Mouse (Mus musculus) heart, postnatal 10 days (tissue): ENCODE results near the gene Sdc1. TPM values are rescaled to one million over a fixed set of nuclear protein-coding genes. Genes with fewer than 3 reads are reported as not detected.

ENCODE experiments used
- DNase-seq, 2 experiments: peaks; one replicate each; pipeline ENCODE4 v3.0.0; 2021
- intact Hi-C: fragments of 180-260 bp; cut with DNase I; formaldehyde crosslinking; loops from one replicate; pipeline ENCODE4 v1.15.1; 2025
- total RNA-seq, 2 experiments: library from RNA; stranded (reverse); gene quantifications; 2 replicates each; pipeline ENCODE4 v1.2.3; 2021

Gene Sdc1
- total RNA-seq: 10 to 100 TPM; 19.2 to 21.0 TPM

DNA sequence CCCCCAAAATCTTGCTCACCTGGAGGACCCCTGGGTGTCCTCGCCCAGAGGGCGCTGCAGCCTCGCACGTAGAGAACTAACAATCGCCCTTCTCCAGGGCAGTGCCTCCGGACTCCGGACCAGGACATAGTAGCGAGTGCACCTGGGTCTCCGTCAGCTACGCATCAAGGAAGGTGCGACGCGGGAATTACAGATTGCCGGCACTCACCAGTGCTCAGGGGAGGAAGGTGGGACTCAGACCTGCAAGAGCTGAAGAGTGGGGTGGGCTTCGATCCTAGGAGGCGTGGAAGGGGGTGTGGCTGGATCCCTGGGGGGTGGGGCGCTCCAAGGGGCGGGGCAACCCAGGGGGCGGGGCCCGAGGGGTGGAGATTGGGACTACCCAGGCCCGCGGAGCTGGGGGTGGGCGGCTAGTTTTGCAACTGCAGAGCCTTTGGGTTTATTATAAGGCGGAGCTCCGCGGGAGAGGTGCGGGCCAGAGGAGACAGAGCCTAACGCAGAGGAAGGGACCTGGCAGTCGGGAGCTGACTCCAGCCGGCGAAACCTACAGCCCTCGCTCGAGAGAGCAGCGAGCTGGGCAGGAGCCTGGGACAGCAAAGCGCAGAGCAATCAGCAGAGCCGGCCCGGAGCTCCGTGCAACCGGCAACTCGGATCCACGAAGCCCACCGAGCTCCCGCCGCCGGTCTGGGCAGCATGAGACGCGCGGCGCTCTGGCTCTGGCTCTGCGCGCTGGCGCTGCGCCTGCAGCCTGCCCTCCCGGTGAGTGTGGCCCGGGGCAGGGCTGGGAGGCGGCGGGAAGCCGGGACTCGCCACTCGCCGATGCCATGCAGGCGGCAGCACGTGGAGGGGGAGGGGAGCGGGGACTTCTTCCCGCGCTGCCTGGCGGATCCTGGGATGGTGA, at the start of gene Sdc1:
Sdc1 (plus strand) TSS at position 378 of the 898 bp plus-strand sequence.
- peak; percentile 72 to 78 for DNase-seq
- intact Hi-C loops: loop anchor here (2.0 to 5.0 kb wide), 2 partner anchors 86 to 110 kb away; no protein-coding TSS in a partner anchor

DNA sequence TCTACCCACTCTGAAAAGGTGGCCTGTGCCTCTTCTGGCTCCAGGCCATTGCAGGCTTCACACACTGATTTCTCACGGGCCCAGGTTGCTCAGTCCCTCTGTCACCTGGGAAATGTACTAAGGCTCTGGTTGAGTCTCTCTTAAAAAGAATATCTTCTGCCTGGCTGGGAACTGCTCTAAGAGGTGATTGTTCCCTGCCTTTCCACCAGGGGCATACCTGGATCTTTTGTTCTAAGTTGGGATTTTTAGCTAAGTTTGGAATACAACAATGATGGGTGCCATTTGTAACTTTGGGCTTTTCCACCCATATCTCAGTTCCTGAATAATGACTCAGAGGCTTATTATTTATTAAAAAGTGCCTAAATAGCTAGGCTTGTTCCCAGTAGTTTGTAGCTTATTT, 44.2 kb upstream of the Sdc1 start:
- intact Hi-C loops: no loop called here

DNA sequence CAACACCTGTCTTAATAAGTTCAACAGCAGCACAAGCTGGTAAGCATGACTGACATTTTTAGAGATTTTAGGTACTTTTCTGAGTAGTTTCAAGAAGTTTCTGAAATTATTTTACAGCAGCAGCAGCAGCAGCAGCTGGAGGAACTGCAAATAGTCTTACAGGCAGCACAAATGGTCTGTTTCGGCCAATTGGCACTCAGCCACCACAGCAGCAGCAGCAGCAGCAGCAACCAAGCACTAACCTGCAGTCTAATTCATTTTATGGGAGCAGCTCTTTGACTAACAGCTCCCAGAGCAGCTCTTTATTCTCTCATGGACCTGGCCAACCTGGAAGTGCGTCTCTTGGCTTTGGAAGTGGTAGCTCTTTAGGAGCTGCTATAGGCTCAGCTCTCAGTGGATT, 42.4 kb upstream of the Sdc1 start:
- DNase-seq: peak; percentile 41 to 43
- intact Hi-C loops: no loop called here

More for the DNA sequence above, 44.2 kb upstream of the Sdc1 start:
- no peak for DNase-seq

DNA sequence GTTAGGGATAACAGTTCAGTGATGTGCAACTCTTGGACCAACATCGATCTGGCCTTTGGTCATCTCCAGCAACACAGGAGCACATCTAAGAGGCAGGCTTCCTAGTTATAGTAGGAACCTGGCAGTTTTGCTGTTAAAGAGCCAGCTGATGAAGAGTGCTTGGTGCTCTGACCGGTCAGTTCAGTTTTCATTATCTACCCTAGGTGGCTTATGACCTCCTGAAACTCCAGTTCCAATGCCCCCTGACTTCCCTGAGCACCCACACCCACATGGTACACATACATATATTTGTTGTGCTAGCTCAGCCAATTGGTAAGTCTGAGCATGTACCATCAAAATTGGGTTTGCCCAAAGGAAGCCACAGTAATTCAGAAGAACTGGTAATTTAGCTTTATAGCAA, 17.5 kb upstream of the Sdc1 start:
- DNase-seq: no peak
- intact Hi-C loops: no loop called here

DNA sequence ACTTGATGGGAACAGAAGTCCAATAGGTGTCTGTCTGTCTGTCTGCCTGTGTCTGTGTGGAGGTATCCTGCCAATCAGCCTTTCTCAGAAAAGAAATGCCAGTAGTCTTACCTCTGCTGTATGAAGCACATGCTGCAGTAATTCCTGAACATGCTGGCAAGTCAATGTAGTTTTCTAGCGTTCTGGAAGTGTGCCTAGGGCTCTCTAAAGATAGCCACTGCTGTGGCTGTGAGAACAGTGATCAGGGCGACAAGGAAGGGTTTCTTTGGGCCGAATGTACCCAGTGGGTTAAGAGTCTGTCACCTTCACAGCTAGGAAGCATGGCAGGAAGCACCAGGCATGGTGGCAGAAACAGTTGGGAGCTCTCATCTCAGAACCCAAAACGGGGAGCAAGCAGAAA, 17.0 kb upstream of the Sdc1 start:
- peak; percentile 64 to 70 for DNase-seq
- intact Hi-C loops: no loop called here

DNA sequence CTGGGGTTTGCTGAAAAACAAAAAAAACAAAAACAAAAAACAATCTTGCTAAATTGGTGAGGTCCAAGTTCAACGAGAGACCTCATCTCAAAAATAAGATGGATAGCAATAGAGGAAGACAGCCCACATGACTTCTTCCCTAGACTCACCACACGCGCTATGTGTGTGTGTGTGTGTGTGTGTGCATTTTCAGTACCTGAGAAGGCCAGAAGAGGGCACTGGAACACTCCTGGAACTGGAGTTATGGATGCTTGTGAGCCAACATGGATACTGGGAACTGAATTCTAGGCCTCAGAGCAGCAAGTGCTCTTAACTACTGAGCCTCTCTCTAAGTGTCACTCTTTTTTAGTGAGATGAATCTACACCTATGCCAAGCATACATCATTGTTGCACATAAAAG, 13.1 kb upstream of the Sdc1 start:
- no peak for DNase-seq
- intact Hi-C loops: no loop called here

DNA sequence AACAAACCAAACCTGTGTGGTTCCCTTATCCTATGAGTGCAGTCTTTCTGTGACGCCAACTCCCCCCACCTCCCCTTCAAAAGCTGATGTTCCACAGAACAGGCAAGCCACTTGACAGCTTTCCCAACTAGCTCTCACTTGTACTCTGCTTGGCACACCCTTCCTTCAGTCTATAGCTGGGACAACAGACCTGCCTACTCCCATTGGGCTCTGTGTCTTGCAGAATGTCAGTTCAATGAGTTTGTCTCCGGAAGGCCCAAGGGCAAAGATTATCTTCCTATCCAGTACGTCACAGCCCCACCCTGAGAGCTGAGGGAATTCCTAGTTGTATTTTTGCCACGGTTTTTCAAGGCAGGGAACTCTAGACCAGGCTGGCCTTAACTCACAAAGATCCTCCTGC, 12.0 kb upstream of the Sdc1 start:
- intact Hi-C loops: no loop called here
- DNase-seq: no peak

DNA sequence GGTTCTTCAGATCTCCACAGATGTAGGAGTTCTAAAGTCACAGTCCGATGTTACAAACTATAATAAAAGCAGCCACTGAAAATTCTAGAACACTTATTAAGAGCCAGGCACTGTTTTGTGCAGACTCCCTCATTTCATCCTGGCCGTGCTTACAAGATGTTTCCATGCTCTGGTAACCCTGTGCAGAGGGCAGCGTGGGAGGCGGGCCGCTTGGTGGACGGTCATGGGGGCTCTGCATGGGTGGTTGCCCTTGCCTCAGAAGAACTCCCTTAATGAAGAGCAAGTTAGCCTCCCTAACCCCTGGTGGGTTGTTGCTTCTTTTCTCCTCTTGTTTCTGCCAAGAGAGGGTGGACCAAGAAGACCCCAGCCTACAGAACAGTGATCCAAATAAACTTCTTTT, 11.3 kb upstream of the Sdc1 start:
- intact Hi-C loops: loop anchor here (5.0 kb wide), 1 partner anchor 243 kb away; no protein-coding TSS in a partner anchor
- DNase-seq: no peak

DNA sequence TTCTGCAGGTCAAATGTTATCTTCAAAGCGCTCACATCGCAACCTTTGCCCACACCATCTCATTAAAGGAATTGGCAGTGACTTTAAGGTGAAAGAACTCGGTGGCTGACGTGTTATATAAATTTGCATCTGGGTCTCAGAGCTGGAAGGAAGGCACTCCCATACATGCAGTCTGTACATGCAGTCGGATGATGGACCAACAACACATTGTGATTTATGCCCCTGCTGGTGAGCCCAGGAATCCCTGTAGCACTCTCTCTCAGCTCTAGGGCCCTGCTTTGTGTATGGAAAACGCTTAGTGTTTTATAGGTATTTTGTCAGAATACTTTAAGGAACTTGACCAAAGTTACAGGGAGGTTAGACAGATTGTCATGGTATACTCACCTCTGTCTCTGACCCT, 10.6 kb upstream of the Sdc1 start:
- DNase-seq: no peak
- intact Hi-C loops: loop anchor here (5.0 kb wide), 1 partner anchor 242 kb away; no protein-coding TSS in a partner anchor

DNA sequence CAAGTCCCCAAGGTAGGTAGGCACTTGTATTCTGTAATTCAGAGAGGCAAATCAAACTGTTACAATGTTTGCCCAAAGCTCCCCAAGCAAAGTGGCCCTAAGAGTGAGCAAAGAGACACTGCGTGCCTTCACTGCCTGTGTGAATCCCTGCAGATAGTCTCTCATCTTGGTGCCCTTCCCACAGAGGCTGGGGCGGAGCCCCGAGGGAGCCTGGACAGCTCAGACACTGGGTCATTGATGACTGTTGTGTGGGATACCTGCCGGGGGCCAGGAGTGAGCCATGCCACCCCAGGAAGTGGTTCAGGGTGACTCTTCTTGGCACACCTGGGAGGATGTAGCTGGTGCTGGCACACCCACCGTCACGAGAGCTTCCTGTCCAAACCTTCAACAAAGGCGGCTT, 10.1 kb upstream of the Sdc1 start:
- intact Hi-C loops: loop anchor here (5.0 kb wide), 1 partner anchor 241 kb away; no protein-coding TSS in a partner anchor
- DNase-seq: no peak

DNA sequence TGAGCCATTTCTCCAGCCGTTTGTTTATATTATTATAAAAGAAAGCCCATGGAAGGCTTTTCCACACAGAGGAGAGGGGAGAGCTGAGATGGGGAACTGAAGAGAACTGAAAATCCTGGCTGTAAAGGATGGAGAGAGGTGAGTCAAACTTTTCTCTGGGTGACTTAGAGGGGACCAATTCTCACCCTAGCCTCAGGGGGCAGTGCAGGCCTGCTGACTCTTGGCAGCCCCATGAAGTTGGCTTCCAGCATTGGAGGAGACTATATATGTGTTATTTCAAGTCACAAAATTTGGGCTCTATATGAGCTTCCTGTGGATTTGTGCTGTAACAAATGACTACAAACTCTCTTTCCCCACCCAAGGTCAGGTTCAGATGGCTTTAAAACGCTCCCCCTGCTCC, 8.5 kb upstream of the Sdc1 start:
- DNase-seq: no peak
- intact Hi-C loops: loop anchor here (5.0 kb wide), 1 partner anchor 240 kb away; no protein-coding TSS in a partner anchor

DNA sequence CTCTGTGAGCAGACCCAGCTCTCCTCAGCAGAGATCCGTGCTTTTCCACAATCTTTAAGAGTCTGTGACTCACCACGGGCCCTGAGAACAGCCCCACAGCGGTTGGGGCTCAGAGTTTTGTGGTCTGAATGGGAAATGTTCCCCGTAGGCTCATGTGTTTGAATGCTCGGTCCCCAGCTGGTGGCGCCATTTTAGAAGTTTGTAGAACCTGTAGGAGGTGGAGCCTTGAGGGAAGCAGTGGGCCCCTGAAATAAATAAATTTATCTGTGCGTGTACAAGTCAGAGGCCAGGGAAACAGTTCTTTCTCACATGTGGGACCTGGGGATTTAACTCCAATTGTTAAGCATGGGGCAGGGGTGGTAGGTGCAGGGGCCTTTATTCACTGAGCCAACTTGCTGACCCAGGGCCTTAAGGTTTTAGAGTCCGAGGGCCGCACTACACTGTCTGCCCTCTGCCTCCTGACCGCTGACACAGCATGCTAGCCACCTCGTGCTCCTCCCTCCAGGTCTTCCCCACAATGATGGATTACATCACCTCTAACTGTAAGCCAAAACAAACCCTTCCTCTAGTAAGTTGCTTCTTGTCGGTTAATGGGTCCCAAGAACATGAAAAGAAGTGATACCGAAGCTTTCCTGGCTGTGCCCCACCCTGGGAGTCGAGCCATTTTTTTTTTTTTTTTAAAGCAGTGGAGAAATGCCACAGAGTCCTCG, 6.7 kb upstream of the Sdc1 start:
- DNase-seq: no peak
- intact Hi-C loops: loop anchor here (5.0 kb wide), 1 partner anchor 238 kb away; no protein-coding TSS in a partner anchor

DNA sequence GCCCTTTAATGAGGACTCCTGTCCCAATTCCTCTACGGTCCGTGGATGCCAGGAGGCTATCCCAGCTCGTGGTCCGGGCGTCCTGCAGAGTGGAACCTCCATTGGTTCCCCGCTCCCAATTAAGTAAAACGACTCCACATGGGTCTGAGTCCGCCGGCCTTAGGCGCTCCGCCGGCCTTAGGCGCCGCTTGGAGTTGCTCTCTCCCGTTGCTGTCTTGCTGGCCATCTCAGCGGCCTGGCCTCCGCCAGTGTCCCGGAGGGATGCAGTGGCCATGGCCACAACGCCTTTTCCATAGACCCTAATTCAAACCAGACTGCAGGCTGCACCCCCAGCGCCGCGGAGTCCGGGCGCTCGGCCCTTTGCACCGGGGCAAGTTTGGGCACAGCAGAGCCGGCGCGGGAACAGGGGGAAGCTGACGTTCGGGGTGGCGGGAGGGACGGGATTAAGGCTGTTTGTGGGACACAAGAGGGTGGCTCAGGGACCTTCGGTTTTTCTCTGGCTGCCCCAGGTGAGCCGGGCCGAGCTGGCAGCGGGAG, 789 bp downstream of the Sdc1 start:
- intact Hi-C loops: loop anchor here (2.0 to 5.0 kb wide), 2 partner anchors 85 to 109 kb away; no protein-coding TSS in a partner anchor
- peak; percentile 41 to 50 for DNase-seq

DNA sequence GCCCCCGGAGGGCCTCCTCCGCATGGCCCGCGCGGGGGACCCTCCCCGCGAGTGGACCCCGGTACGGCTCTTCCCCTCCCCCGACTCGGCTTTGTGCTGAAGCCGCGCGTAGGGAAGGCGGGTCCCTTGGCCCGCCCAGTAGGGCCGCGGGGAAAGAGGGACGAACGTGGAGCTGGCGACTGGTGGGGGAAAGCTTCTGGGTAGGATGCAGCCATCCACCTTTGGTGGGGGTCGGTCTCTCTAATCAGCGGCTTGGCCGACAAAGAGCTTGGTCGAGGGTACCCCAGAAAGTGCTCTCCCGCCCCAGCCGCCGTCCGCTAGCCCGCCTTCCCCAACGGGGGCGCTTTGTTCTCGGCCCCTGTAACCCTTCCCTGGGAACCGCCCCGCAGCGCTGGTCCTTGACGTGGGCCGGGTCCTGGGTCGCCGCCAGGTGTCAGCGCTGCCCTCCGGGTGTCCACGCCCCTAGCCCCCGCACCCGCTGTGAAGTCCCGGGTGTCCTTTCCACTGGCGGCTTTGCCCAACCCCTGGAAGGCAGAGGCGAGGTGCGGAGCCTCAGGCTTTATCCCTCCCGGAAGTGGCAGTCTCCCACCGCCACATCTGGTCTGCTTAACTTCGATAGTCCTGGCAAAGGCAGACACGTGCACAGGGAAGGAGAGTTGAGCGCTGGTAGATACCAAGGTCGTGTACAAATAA, 1.5 kb downstream of the Sdc1 start:
- intact Hi-C loops: loop anchor here (5.0 kb wide), 1 partner anchor 85 kb away; no protein-coding TSS in a partner anchor
- DNase-seq: peak; percentile 60 to 62

DNA sequence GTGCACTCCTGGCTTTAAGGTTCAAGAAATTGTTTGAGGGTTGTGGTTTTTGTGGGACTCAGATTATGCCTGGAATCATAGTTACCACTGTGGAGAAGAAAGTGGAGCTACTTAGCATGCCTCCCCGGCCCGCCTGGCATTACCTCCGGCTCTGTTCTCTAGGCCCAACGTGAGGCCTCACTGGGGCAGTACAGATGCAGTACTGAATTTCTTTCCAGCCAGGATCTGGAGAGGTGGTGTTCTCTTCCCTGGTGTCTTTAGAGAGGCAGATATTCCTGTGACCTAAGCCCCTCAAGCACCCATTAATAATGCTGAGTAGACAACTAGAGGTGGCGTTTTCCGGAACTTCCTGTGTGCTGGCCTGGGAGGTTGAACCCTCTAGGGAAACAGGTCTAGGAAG, 2.2 kb downstream of the Sdc1 start:
- DNase-seq: no peak
- intact Hi-C loops: loop anchor here (5.0 kb wide), 1 partner anchor 84 kb away; no protein-coding TSS in a partner anchor

DNA sequence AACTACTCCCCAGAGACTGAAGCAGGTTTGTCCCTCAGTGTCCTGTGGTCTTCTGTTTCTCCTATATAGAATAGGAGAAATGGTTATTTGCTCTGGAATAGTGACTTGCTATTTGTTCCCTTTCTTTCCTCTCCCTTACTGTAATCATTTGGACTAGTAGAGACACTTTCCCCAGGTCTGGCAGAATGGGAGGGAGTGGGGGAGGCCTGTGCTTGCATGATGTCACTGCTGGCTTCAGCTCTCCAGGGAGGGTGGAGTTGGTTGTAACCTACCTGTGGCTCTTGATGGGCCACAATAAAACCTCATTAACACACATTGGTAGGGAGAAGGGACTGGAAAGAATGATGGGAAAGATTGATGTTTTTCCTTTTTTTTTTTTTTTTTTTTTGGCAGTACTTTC, 3.1 kb downstream of the Sdc1 start:
- intact Hi-C loops: loop anchor here (5.0 kb wide), 1 partner anchor 83 kb away; no protein-coding TSS in a partner anchor
- DNase-seq: no peak

DNA sequence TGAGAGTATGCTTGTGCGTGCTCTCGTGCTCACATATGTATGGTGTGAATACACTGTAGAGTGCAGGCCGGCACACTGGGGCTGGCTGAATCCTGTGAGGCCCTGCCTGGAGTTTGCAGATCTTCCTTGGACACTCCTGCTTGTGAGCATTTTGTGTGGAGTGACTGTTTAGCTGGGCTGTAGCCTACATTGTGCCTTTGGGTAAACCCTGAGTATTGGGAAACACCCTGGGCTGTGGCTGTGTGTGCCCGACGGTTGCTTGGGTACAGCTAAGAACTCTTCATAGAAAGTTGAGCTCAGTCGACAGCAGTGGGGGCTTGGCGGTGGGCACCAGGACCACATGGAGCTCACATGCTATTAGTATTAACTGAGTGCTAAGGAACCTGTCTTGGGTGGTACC, 5.1 kb downstream of the Sdc1 start:
- no peak for DNase-seq

DNA sequence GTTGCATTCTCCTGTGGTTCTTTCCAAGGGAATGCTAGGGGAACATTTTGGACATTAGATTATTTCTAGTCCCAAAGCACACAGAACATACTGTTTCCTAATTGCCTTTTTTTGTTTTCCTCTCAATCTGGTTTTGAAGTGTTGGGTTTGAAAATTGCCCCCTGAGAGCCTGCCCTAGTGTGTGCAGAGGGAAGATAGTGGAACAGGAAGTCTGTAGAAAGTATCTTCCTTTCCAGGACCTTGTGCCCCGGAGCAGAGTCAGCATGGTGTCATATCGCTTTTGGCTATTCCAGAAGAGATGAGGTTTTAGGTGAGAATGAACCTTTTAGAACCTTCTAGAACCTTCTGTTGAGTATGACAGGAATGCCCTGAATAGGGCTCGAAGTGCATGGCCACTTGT, 5.6 kb downstream of the Sdc1 start:
- no peak for DNase-seq
- intact Hi-C loops: no loop called here

More for the DNA sequence above, 5.1 kb downstream of the Sdc1 start:
- intact Hi-C loops: no loop called here

DNA sequence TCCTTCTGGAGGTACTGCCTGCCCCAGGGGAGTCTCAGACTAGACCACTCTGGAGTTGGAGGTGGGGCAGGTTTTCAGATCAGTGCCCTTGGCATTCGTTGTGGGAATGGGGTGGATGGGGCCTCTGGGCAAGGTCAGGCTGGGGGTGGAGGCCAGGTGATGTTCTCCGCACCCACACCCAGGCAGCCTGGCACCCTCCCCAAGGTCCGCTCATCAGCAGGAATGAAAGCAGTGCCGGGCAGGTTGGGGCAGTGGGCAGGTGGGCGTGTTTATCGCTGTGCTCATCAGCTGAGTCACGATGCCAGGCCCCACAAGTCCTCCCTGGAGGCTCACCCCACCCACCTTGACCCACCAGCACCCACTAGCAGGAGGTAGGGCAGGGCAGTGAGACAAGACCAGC, 7.0 kb downstream of the Sdc1 start:
- intact Hi-C loops: no loop called here

DNA sequence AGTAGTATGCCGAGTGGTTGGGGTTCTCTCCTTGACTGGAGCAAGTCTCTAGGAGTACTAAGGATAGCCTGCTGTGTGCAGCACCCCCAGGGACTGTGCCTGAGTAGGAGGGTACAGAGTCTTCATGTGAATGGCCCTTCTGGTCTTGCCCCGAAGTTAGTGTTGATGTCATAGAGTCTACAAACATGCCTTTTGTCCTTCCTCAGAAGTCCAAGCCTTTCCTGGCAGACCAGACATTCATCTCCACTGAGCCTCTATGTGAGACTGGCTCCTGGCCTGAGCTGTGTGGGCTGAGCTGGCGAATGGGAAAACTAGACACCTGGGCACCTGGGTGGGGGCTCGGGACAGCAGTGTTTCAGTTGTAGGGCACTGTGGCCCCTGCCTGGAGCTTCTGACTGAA, 8.7 kb downstream of the Sdc1 start:
- intact Hi-C loops: loop anchor here (5.0 kb wide), 1 partner anchor 82 kb away; no protein-coding TSS in a partner anchor
- no peak for DNase-seq

More for the DNA sequence above, 7.0 kb downstream of the Sdc1 start:
- DNase-seq: no peak
